Mouse (Mus musculus) cerebellum, adult 11 months (tissue): ENCODE measurements around the gene Olfr1234.

Experiments used
- DNase-seq: peaks from one replicate; pipeline ENCODE4 v3.0.0; 2022

Gene Olfr1234

DNA sequence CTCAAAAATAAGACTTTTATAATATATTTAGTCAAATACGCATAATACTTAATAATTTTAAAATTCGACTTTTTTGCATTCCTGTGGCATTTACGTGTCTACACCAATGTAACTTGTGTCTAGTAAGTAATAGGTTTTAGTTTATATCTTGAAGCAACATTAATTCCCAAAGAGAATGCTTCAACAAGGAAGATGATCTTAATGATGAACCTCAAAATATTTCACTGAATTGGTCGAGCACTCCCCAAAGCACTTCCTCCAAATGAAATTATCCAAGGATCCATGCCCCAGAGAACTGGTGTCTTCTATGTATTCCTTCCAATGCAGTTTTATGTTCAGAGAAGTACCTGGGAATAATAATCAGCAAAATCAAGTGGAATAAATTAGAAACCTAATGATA is at the start of gene Olfr1234:
TSS of gene Olfr1234 (minus strand) at position 101 of the 400 bp plus-strand sequence.
- no peak for DNase-seq

DNA sequence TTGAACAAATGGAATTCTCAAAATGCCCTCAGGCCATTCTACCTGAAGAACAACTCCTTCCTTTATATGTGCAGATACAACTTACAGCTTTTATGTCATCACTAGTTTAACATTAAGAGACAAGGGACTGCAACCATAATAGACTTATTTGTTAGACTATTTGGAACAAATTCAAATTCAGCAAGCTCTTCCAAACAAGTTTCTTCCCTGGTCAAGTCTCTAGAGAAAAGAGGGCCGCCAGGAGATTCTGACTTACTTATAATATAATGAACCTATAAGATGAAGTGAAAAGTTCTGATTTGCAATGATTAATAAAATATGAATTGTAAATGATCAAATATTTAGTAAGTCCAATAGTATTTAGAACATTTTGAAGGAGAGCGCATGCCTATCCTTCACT is 44.9 kb upstream of the Olfr1234 start, which contains the start of gene Olfr1238:
TSS of gene Olfr1238 (minus strand) at position 101 of the 400 bp plus-strand sequence.
- DNase-seq = no peak

DNA sequence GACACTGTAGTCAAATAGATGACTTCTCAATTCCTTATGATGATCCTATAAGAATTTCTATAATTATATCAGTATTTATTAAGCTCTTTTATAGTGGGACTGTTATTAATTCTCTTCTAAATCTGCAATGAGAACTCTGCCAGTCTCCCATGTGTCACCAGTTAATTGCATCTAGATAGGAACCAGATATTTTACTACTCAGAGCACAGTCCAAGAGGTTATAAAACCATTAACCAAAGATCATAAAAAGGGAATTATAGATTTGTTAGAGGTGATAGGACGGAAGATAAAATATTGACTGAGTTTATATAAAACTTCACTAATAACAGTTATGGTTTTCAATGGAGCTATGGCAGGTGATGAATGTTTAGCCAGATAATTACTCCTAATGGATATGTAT is 36.2 kb upstream of the Olfr1234 start:
- DNase-seq = no peak

DNA sequence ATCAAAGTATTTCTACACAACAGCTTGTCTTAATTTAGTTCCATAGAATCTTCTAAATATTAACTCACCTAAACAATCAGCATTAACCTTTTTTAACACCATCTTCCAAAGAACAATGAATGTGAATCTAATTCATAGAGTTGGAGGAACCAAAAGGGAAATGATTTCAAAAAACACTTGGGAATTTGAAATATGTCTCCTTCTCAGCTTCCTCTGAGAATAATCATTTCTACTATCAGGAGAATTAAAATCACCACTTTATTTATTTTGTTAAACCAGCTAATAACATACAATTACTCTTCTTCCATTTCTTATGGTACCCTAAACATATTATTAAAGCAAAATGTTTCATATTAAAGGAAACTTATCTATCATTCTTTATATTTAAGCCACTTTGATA is 22.4 kb downstream of the Olfr1234 start, which contains the start of gene Olfr1233:
TSS of gene Olfr1233 (minus strand) at position 101 of the 400 bp plus-strand sequence.
- no peak for DNase-seq

DNA sequence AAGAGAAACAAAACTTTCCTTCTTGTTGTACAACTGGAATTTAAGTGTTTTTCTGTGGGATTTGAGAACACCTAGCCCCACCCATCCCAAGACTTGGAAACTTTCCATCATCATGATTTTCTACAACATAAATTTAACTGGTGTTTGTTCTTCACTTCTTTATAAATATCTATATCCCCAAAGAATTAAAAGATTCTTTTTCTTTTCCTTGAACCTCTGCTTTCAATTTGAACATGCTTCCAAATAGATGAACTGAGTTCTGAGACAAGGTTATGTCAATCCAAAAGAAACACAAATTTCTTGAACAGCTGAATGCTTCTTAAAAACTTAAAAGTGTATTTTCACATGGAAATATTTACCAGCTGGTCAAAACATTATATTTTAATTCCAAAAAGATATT is 35.1 kb downstream of the Olfr1234 start, which contains the start of gene Olfr1232:
TSS of gene Olfr1232 (minus strand) at position 101 of the 400 bp plus-strand sequence.
- no peak for DNase-seq
